Mouse (Mus musculus) erythroblast, embryonic 14.5 days (primary cell): ENCODE measurements around the gene Syt3.

Experiments used
- GATA1 ChIP-seq: IDR thresholded peaks from 2 replicates; pipeline ENCODE4 v1.6.1; 2012; ENCODE audit warnings: low read length, inconsistent platforms, mixed read lengths
- TAL1 ChIP-seq: IDR thresholded peaks from 3 replicates; pipeline ENCODE4 v1.6.1; 2012; ENCODE audit warnings: low read length, inconsistent platforms, mixed read lengths

GRCm38 (mm10) chr7:44360792-44361301, 23.1 kb upstream of the Syt3 start:
- TF ChIP-seq GATA1 (no peak), TAL1 (no peak)
